In the genomic region with DNA sequence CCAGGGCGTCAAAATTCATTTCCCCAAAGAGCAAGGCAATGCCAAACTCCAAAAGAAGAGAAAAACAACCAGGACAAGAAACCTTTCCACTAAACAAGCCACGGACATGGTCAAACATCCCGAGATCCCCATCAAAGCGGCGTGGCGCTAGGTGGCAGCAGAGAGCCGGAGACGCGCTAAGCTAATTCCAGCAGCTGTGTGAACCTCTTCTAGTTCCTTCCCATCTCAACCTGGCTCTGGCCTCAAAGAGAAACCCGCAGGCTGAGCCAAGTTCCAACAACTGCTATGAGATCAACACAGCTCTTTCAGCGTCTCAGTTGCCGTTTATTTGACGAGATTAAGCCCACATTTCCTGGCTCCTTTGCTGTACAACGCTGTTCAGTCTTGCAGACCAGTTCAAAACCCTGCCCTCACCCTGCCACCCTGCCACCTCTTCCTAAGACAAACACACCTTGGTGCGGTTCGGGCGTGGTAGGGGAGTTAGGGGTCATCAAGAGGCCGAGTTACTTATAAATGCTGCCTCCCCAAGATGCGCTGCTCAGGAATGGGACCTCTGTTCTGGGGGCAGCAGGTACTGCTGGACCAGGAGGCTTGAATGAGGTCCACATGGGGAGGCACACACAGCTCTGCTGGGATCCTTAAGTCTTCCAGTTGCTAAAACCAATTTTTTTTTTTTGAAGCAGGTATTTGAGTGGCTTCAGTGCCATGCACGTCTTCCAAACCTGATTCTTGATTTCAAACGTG, we compare ENCODE assay signal across 8 mouse cellular contexts. TPM values are rescaled to one million over a fixed set of nuclear protein-coding genes. Genes with fewer than 3 reads are reported as not detected.
DNase-seq lines count a peak whose midpoint lies in the region; ATAC-seq and TF ChIP-seq lines count a peak whose summit lies in the region.

No protein-coding gene starts in this region.

- H3K36me3 ChIP-seq in G1E (replicated peaks), result no peaks in the 10 kb centered on the region

- peaks cover 4% of the 10 kb centered on the region; the same call in 1 of the 2 replicates for H3K27me3 ChIP-seq in G1E (ENCODE audit: insufficient read depth, low read length)

- DNase-seq in G1E (ENCODE audit: low spot score), result peak; percentile 4
- DNase-seq in brain, embryonic 14.5 days (ENCODE audit: low read depth), result peak; percentile 91
- peak; percentile 35 for DNase-seq in fibroblast of lung, adult 2 months (ENCODE audit: low read depth)
- DNase-seq in heart, postnatal 4 days, result peak; percentile 90
- peak; percentile 86 to 88 for DNase-seq in layer of hippocampus, postnatal 14 days (ENCODE audit: low spot score in 2 of 2)
- peak; percentile 84 for DNase-seq in lung, postnatal 36 days
- peak; percentile 87 to 95 for DNase-seq in right cerebral cortex, adult 2 months (ENCODE audit: low spot score in 2 of 2)
- peak; percentile 70 to 89 for DNase-seq in urinary bladder, adult 18-20 months (ENCODE audit: low spot score in 2 of 2)

- peaks cover 4% of the 10 kb centered on the region for H3K4me1 ChIP-seq in G1E (ENCODE audit: insufficient read depth, low read depth, low read length)

- no peak for TF ChIP-seq POLR2A in brain, embryonic 14.5 days (IDR thresholded peaks at IDR 0.05; ENCODE audit: borderline replicate concordance, extremely low read depth, insufficient read depth, insufficient read length, poor library complexity, severe bottlenecking)

- peak; percentile 49; the same call in 1 of the 2 replicates for ATAC-seq in G1E (ENCODE audit: extremely low read depth, insufficient number of reproducible peaks, low FRiP score, poor library complexity, severe bottlenecking)

- no peaks in the 10 kb centered on the region for H3K9me3 ChIP-seq in G1E (replicated peaks)

- peak; percentile 88 for TF ChIP-seq CTCF in G1E (IDR thresholded peaks at IDR 0.05; ENCODE audit: low read depth, low read length)
- TF ChIP-seq CTCF in brain, embryonic 14.5 days (IDR thresholded peaks at IDR 0.05; ENCODE audit: borderline replicate concordance, extremely low read depth, insufficient read depth, insufficient read length), result peak; percentile 99

- H3K4me3 ChIP-seq in G1E (ENCODE audit: low read depth, low read length), result no peak overlapping the region

RNA-seq across cellular contexts. Expression of gene Kbtbd8, which starts 18.5 kb away (rescaled TPM):
- total RNA-seq in G1E (2014; fragmentation: Nextera tagmentation) (8.6 and 9.1 TPM in 2 replicates), G1E (2017) (16.2 and 17.0 TPM in 2 replicates)
- polyA plus RNA-seq in G1E (2012), result 0.19 and 0.50 TPM in 2 replicates
- polyA plus RNA-seq in brain, embryonic 14.5 days (2012; rRNA removed), result 3.3 and 3.5 TPM in 2 replicates
- under 1 TPM; 0.24 to 0.32 TPM for total RNA-seq in heart, postnatal 4 days (2021)
- 1 to 10 TPM; 6.2 to 8.6 TPM for total RNA-seq in layer of hippocampus, postnatal 14 days (2021)

Comparison
In these comparisons a context has a peak if more than half of its experiments do, and no peak if none do; other contexts are left out.
1. DNase-seq: peak in every context shown above with its lines; median percentile 91 in brain, embryonic 14.5 days; 91 in right cerebral cortex, adult 2 months; 90 in heart, postnatal 4 days; 87 in layer of hippocampus, postnatal 14 days; 84 in lung, postnatal 36 days; 80 in urinary bladder, adult 18-20 months; 35 in fibroblast of lung, adult 2 months; 4 in G1E.
2. RNA of gene Kbtbd8, which starts 18.5 kb away (total RNA-seq): 8.6 to 17.0 TPM in G1E and 6.2 to 8.6 TPM in layer of hippocampus, postnatal 14 days; 0.24 to 0.32 TPM in heart, postnatal 4 days; every median in the first group is over 4 times any median in the second.